Mouse (Mus musculus) kidney, embryonic 14.5 days (tissue): ENCODE results near the gene Frmd5. TPM values are rescaled to one million over a fixed set of nuclear protein-coding genes. Genes with fewer than 3 reads are reported as not detected.

ENCODE experiments used
- ATAC-seq: fragments of 200-750 bp; cut with Nextera tagmentation; 2 replicates; pipeline ENCODE4 v1.8.0; 2017; ENCODE audit warnings: moderate number of reproducible peaks, mild to moderate bottlenecking, moderate TSS enrichment, moderate library complexity; ENCODE audit not compliant: low FRiP score, low TSS enrichment
- H3K27ac ChIP-seq: fragments of 300-500 bp; sonication (generic); 2 replicates; pipeline ENCODE4 v1.5.1; 2014; ENCODE audit warnings: low read depth, mild to moderate bottlenecking, low read length, moderate library complexity, mixed read lengths
- H3K27me3 ChIP-seq: fragments of 300-500 bp; sonication (generic); 2 replicates; pipeline ENCODE4 v1.6.1; 2014; ENCODE audit warnings: mild to moderate bottlenecking, low read length; ENCODE audit not compliant: control insufficient read depth, insufficient read depth
- H3K36me3 ChIP-seq: fragments of 300-500 bp; sonication (generic); 2 replicates; pipeline ENCODE4 v1.6.1; 2014; ENCODE audit warnings: low read length, mixed read lengths; ENCODE audit not compliant: control insufficient read depth, insufficient read depth
- H3K4me1 ChIP-seq: fragments of 300-500 bp; sonication (generic); 2 replicates; pipeline ENCODE4 v1.6.1; 2014; ENCODE audit warnings: low read length, mixed read lengths; ENCODE audit not compliant: control insufficient read depth, insufficient read depth
- H3K4me2 ChIP-seq: fragments of 300-500 bp; sonication (generic); replicated peaks from 2 replicates; pipeline ENCODE4 v1.6.1; 2014; ENCODE audit warnings: low read depth, mild to moderate bottlenecking, low read length
- H3K4me3 ChIP-seq: fragments of 300-500 bp; sonication (generic); 2 replicates; pipeline ENCODE4 v1.5.1; 2014; ENCODE audit warnings: mild to moderate bottlenecking, low read length
- H3K9ac ChIP-seq: fragments of 300-500 bp; sonication (generic); 2 replicates; pipeline ENCODE4 v1.6.1; 2014; ENCODE audit warnings: low read depth, mild to moderate bottlenecking, low read length, moderate library complexity
- H3K9me3 ChIP-seq: fragments of 300-500 bp; sonication (generic); 2 replicates; pipeline ENCODE4 v1.6.1; 2016; ENCODE audit warnings: low read length; ENCODE audit not compliant: control insufficient read depth
- WGBS: fragments of 180-500 bp; shearing (Covaris S2); extraction: QIAGEN DNeasy Blood & Tissue Kit; methylation state at CpG from one replicate; pipeline ENCODE4 v1.1.7; 2014; 5-methylcytosine and 5-hydroxymethylcytosine counted together
- polyA plus RNA-seq: library from polyadenylated mRNA; unstranded; fragments of >200 nt; fragmentation: Nextera tagmentation; extraction: Ambion mirVana; gene quantifications from 2 replicates; pipeline ENCODE4 v1.2.1, GENCODE M21; 2014

Frmd5 gene
- polyA plus RNA-seq, 1 experiment from 2014 or later: 2.8 TPM

- ATAC-seq: no peak
- Histone ChIP-seq H3K9ac (no peak overlapping the region), H3K4me1 (no peaks in the 10 kb centered on the region; the same call in 1 of the 2 replicates), H3K9me3 (no peaks in the 10 kb centered on the region), H3K4me2 (no peak overlapping the region), H3K27me3 (no peaks in the 10 kb centered on the region), H3K27ac (no peak overlapping the region), H3K36me3 (no peaks in the 10 kb centered on the region), H3K4me3 (no peak overlapping the region)
- 81% methylated on average over 9 of the region's 9 CpGs for WGBS
Observed at GRCm38 (mm10) chr2:121614483-121615198, 192.2 kb downstream of the Frmd5 start.

GRCm38 (mm10) chr2:121612112-121612511 is 194.8 kb downstream of the Frmd5 start:
- no peaks in the 10 kb centered on the region for H3K9me3 ChIP-seq
- no peaks in the 10 kb centered on the region for H3K36me3 ChIP-seq
- no peaks in the 10 kb centered on the region for H3K27me3 ChIP-seq
- no peak for ATAC-seq
- no peak overlapping the region for H3K27ac ChIP-seq
- H3K4me2 ChIP-seq: no peak overlapping the region
- no peaks in the 10 kb centered on the region; the same call in 1 of the 2 replicates for H3K4me1 ChIP-seq
- 63% methylated on average over 5 of the region's 5 CpGs for WGBS
- H3K9ac ChIP-seq: no peak overlapping the region
- H3K4me3 ChIP-seq: no peak overlapping the region

GRCm38 (mm10) chr2:121610008-121610884 is 196.6 kb downstream of the Frmd5 start:
- no peaks in the 10 kb centered on the region for H3K9me3 ChIP-seq
- H3K4me1 ChIP-seq: no peaks in the 10 kb centered on the region; the same call in 1 of the 2 replicates
- no peak overlapping the region for H3K9ac ChIP-seq
- 22% methylated on average over 17 of the region's 17 CpGs for WGBS
- no peak overlapping the region for H3K4me3 ChIP-seq
- H3K36me3 ChIP-seq: no peaks in the 10 kb centered on the region
- H3K27me3 ChIP-seq: no peaks in the 10 kb centered on the region
- no peak overlapping the region; the same call in 1 of the 2 replicates for H3K27ac ChIP-seq
- peak; percentile 61 for ATAC-seq
- H3K4me2 ChIP-seq: peak overlapping the region; percentile 12; the same call in 1 of the 2 replicates

- no peak overlapping the region for H3K4me3 ChIP-seq
- no peaks in the 10 kb centered on the region for H3K36me3 ChIP-seq
- no peaks in the 10 kb centered on the region; the same call in 1 of the 2 replicates for H3K4me1 ChIP-seq
- no peak overlapping the region for H3K4me2 ChIP-seq
- ATAC-seq: no peak
- WGBS: 72% methylated on average over 11 of the region's 11 CpGs
- no peaks in the 10 kb centered on the region for H3K27me3 ChIP-seq
- H3K9ac ChIP-seq: no peak overlapping the region
- no peaks in the 10 kb centered on the region for H3K9me3 ChIP-seq
- no peak overlapping the region for H3K27ac ChIP-seq
Observed at GRCm38 (mm10) chr2:121609141-121609724, 197.7 kb downstream of the Frmd5 start.

GRCm38 (mm10) chr2:121602397-121602796 is 204.5 kb downstream of the Frmd5 start:
- Histone ChIP-seq H3K27me3 (no peaks in the 10 kb centered on the region), H3K27ac (no peak overlapping the region), H3K4me3 (no peak overlapping the region), H3K4me1 (no peaks in the 10 kb centered on the region), H3K9me3 (no peaks in the 10 kb centered on the region), H3K36me3 (no peaks in the 10 kb centered on the region), H3K4me2 (no peak overlapping the region), H3K9ac (no peak overlapping the region)
- 44% methylated on average over 4 of the region's 4 CpGs for WGBS
- ATAC-seq: no peak

GRCm38 (mm10) chr2:121601543-121601942 is 205.3 kb downstream of the Frmd5 start:
- no peak for ATAC-seq
- no peaks in the 10 kb centered on the region for H3K9me3 ChIP-seq
- H3K4me3 ChIP-seq: no peak overlapping the region
- no peaks in the 10 kb centered on the region for H3K27me3 ChIP-seq
- no peak overlapping the region for H3K27ac ChIP-seq
- no peak overlapping the region for H3K9ac ChIP-seq
- H3K4me1 ChIP-seq: no peaks in the 10 kb centered on the region
- H3K4me2 ChIP-seq: no peak overlapping the region
- WGBS: 69% methylated on average over 7 of the region's 7 CpGs
- no peaks in the 10 kb centered on the region for H3K36me3 ChIP-seq

GRCm38 (mm10) chr2:121600736-121601135 is 206.2 kb downstream of the Frmd5 start:
- WGBS: 83% methylated on average over 8 of the region's 8 CpGs
- no peak overlapping the region for H3K4me2 ChIP-seq
- ATAC-seq: no peak

GRCm38 (mm10) chr2:121598249-121598648 is 208.6 kb downstream of the Frmd5 start:
- H3K4me2 ChIP-seq: no peak overlapping the region
- no peak overlapping the region for H3K27ac ChIP-seq
- no peaks in the 10 kb centered on the region for H3K27me3 ChIP-seq
- 57% methylated on average over 7 of the region's 7 CpGs for WGBS
- no peaks in the 10 kb centered on the region for H3K36me3 ChIP-seq
- H3K4me3 ChIP-seq: no peak overlapping the region
- ATAC-seq: no peak
- no peak overlapping the region for H3K9ac ChIP-seq
- H3K9me3 ChIP-seq: no peaks in the 10 kb centered on the region
- 0 out of 2 replicates have a peak, but pooled peaks cover 6% of the 10 kb centered on the region for H3K4me1 ChIP-seq

More at GRCm38 (mm10) chr2:121600736-121601135, 206.2 kb downstream of the Frmd5 start:
- Histone ChIP-seq H3K9ac (no peak overlapping the region), H3K27me3 (no peaks in the 10 kb centered on the region), H3K36me3 (no peaks in the 10 kb centered on the region), H3K4me3 (no peak overlapping the region), H3K9me3 (no peaks in the 10 kb centered on the region), H3K27ac (no peak overlapping the region), H3K4me1 (no peaks in the 10 kb centered on the region)
